ENCODE assay signal across 18 mouse cellular contexts in genomic region chr4:97596348-97596747, GRCm38 (mm10).
DNase-seq lines count a peak whose midpoint lies in the region; ATAC-seq lines count a peak whose summit lies in the region.
"Had no signal": no experiment of that assay in that cellular context is flagged by ENCODE, and none has a peak within 500 bp of the region (broad histone marks: within the 10 kb centered on the region; RNA-seq: fewer than 3 reads in every experiment).

No protein-coding gene starts in this region.

- H3K4me1 ChIP-seq in midbrain, embryonic 11.5 days (ENCODE audit: control insufficient read depth, insufficient read depth, low read length) = no peaks in the 10 kb centered on the region
- peaks cover 1% of the 10 kb centered on the region for H3K4me1 ChIP-seq in midbrain, embryonic 10.5 days
- no peaks in the 10 kb centered on the region for H3K4me1 ChIP-seq in embryonic facial prominence, embryonic 11.5 days (ENCODE audit: control insufficient read depth, insufficient read depth, low read length)
- peaks cover 2% of the 10 kb centered on the region; the same call in 1 of the 2 replicates for H3K4me1 ChIP-seq in midbrain, embryonic 15.5 days

- H3K27me3 ChIP-seq in midbrain, embryonic 11.5 days (ENCODE audit: control insufficient read depth, insufficient read depth, low read length) = no peaks in the 10 kb centered on the region
- no peaks in the 10 kb centered on the region for H3K27me3 ChIP-seq in midbrain, embryonic 10.5 days (ENCODE audit: low read depth, poor library complexity, severe bottlenecking)
- H3K27me3 ChIP-seq in embryonic facial prominence, embryonic 11.5 days (ENCODE audit: control insufficient read depth, insufficient read depth, low read length) = no peaks in the 10 kb centered on the region
- H3K27me3 ChIP-seq in midbrain, embryonic 15.5 days (replicated peaks) = no peaks in the 10 kb centered on the region
- H3K27me3 ChIP-seq: embryonic facial prominence, embryonic 12.5 days; forebrain, embryonic 13.5 days; forebrain, embryonic 15.5 days had no signal

- H3K9ac ChIP-seq in midbrain, embryonic 11.5 days (ENCODE audit: low read length) = no peak overlapping the region
- H3K9ac ChIP-seq in embryonic facial prominence, embryonic 11.5 days (replicated peaks; ENCODE audit: low read length) = no peak overlapping the region
- H3K9ac ChIP-seq in midbrain, embryonic 15.5 days = no peak overlapping the region
- H3K9ac ChIP-seq: embryonic facial prominence, embryonic 12.5 days; forebrain, embryonic 13.5 days; forebrain, embryonic 15.5 days; forebrain, postnatal 0 days had no signal

- WGBS in midbrain, embryonic 11.5 days = 84% methylated on average over 9 of the region's 9 CpGs
- WGBS in midbrain, embryonic 10.5 days = 86% methylated on average over 9 of the region's 9 CpGs
- 49% methylated on average over 9 of the region's 9 CpGs for WGBS in embryonic facial prominence, embryonic 11.5 days
- 93% methylated on average over 9 of the region's 9 CpGs for WGBS in midbrain, embryonic 15.5 days

- peak; percentile 80 for DNase-seq in midbrain, embryonic 11.5 days (ENCODE audit: low spot score, missing footprints)
- no peak for DNase-seq in midbrain, embryonic 10.5 days (ENCODE audit: low spot score)
- peak; percentile 61 for DNase-seq in embryonic facial prominence, embryonic 11.5 days (ENCODE audit: low spot score)
- no peak for DNase-seq in cerebellum, postnatal 4 days (ENCODE audit: low spot score in 2 of 2)
- DNase-seq: adrenal gland, adult 2 months; adrenal gland, postnatal 10 days; adrenal gland, postnatal 25 days; cerebellum, adult 11 months; cerebellum, adult 18-20 months; cerebellum, adult 8-10 months; cerebellum, adult 9-11 months; cerebellum, postnatal 14 days; cerebellum, postnatal 36 days; forebrain, postnatal 0 days had no signal

- no peak overlapping the region for H3K4me3 ChIP-seq in midbrain, embryonic 11.5 days (ENCODE audit: low read depth, low read length)
- H3K4me3 ChIP-seq in midbrain, embryonic 10.5 days = no peak overlapping the region
- no peak overlapping the region for H3K4me3 ChIP-seq in embryonic facial prominence, embryonic 11.5 days (ENCODE audit: low read depth, low read length)
- no peak overlapping the region for H3K4me3 ChIP-seq in midbrain, embryonic 15.5 days
- H3K4me3 ChIP-seq: embryonic facial prominence, embryonic 12.5 days; forebrain, embryonic 13.5 days; forebrain, embryonic 15.5 days had no signal

- no peaks in the 10 kb centered on the region for H3K36me3 ChIP-seq in midbrain, embryonic 11.5 days (ENCODE audit: control insufficient read depth, insufficient read depth, low read length)
- no peaks in the 10 kb centered on the region for H3K36me3 ChIP-seq in midbrain, embryonic 10.5 days
- no peaks in the 10 kb centered on the region for H3K36me3 ChIP-seq in embryonic facial prominence, embryonic 11.5 days (replicated peaks; ENCODE audit: control insufficient read depth, insufficient read depth, low read depth, low read length)
- no peaks in the 10 kb centered on the region for H3K36me3 ChIP-seq in midbrain, embryonic 15.5 days (replicated peaks)
- H3K36me3 ChIP-seq: embryonic facial prominence, embryonic 12.5 days; forebrain, embryonic 15.5 days had no signal

- H3K27ac ChIP-seq in midbrain, embryonic 11.5 days (ENCODE audit: low read depth, low read length) = no peak overlapping the region
- H3K27ac ChIP-seq in midbrain, embryonic 10.5 days (replicated peaks) = no peak overlapping the region
- H3K27ac ChIP-seq in embryonic facial prominence, embryonic 11.5 days (replicated peaks; ENCODE audit: low read depth, low read length) = no peak overlapping the region
- H3K27ac ChIP-seq in midbrain, embryonic 15.5 days = no peak overlapping the region
- H3K27ac ChIP-seq: embryonic facial prominence, embryonic 12.5 days; forebrain, embryonic 13.5 days; forebrain, embryonic 15.5 days had no signal

- H3K4me2 ChIP-seq in midbrain, embryonic 11.5 days = no peak overlapping the region
- H3K4me2 ChIP-seq in embryonic facial prominence, embryonic 11.5 days (ENCODE audit: low read depth, low read length) = no peak overlapping the region
- no peak overlapping the region for H3K4me2 ChIP-seq in midbrain, embryonic 15.5 days
- H3K4me2 ChIP-seq: embryonic facial prominence, embryonic 12.5 days; forebrain, embryonic 13.5 days; forebrain, embryonic 15.5 days had no signal

- H3K9me3 ChIP-seq in midbrain, embryonic 11.5 days (ENCODE audit: control insufficient read depth, low read length) = no peaks in the 10 kb centered on the region
- H3K9me3 ChIP-seq in midbrain, embryonic 10.5 days (replicated peaks) = no peaks in the 10 kb centered on the region
- no peaks in the 10 kb centered on the region for H3K9me3 ChIP-seq in embryonic facial prominence, embryonic 11.5 days (replicated peaks; ENCODE audit: control insufficient read depth, low read length)
- H3K9me3 ChIP-seq in midbrain, embryonic 15.5 days = no peaks in the 10 kb centered on the region
- H3K9me3 ChIP-seq: embryonic facial prominence, embryonic 12.5 days; forebrain, embryonic 13.5 days; forebrain, embryonic 15.5 days had no signal

- no peak for ATAC-seq in midbrain, embryonic 11.5 days (ENCODE audit: low FRiP score)
- no peak for ATAC-seq in embryonic facial prominence, embryonic 11.5 days (replicated peaks; ENCODE audit: insufficient number of reproducible peaks, low FRiP score, low TSS enrichment, low read depth)
- ATAC-seq in midbrain, embryonic 15.5 days (replicated peaks) = no peak
- ATAC-seq: forebrain, embryonic 13.5 days; forebrain, embryonic 15.5 days; forebrain, postnatal 0 days had no signal

Comparison
In these comparisons a context has a peak if more than half of its experiments do, and no peak if none do; other contexts are left out.
1. DNase-seq: peak in midbrain, embryonic 11.5 days (single experiment) and embryonic facial prominence, embryonic 11.5 days (single experiment); none in midbrain, embryonic 10.5 days (single experiment) and cerebellum, postnatal 4 days (0 of 2).